Mouse (Mus musculus) hindbrain, embryonic 12.5 days (tissue): ENCODE measurements around the gene Fmo5. TPM values are rescaled to one million over a fixed set of nuclear protein-coding genes. Genes with fewer than 3 reads are reported as not detected.

ENCODE experiments used
- ATAC-seq: fragments of 200-750 bp; cut with Nextera tagmentation; 2 replicates; pipeline ENCODE4 v1.8.0; 2017; ENCODE audit warnings: moderate TSS enrichment; ENCODE audit not compliant: low FRiP score
- H3K27ac ChIP-seq: fragments of 300-500 bp; sonication (generic); 2 replicates; pipeline ENCODE4 v1.5.1; 2016; ENCODE audit warnings: mild to moderate bottlenecking
- H3K27me3 ChIP-seq: fragments of 300-500 bp; sonication (generic); 2 replicates; pipeline ENCODE4 v1.6.1; 2016; ENCODE audit warnings: mild to moderate bottlenecking
- H3K36me3 ChIP-seq: fragments of 300-500 bp; sonication (generic); 2 replicates; pipeline ENCODE4 v1.6.1; 2016; ENCODE audit warnings: mild to moderate bottlenecking
- H3K4me1 ChIP-seq: fragments of 300-500 bp; sonication (generic); 2 replicates; pipeline ENCODE4 v1.6.1; 2016
- H3K4me2 ChIP-seq: fragments of 300-500 bp; sonication (generic); replicated peaks from 2 replicates; pipeline ENCODE4 v1.6.1; 2016; ENCODE audit warnings: mild to moderate bottlenecking
- H3K4me3 ChIP-seq: fragments of 300-500 bp; sonication (generic); 2 replicates; pipeline ENCODE4 v1.5.1; 2016; ENCODE audit warnings: mild to moderate bottlenecking
- H3K9ac ChIP-seq: fragments of 300-500 bp; sonication (generic); 2 replicates; pipeline ENCODE4 v1.6.1; 2016; ENCODE audit warnings: mild to moderate bottlenecking, moderate library complexity
- H3K9me3 ChIP-seq: fragments of 300-500 bp; sonication (generic); replicated peaks from 2 replicates; pipeline ENCODE4 v1.6.1; 2016; ENCODE audit warnings: mild to moderate bottlenecking
- WGBS: fragments of 180-500 bp; shearing (Covaris S2); methylation state at CpG from one replicate; pipeline ENCODE4 v1.1.7; 2016; 5-methylcytosine and 5-hydroxymethylcytosine counted together
- polyA plus RNA-seq: library from polyadenylated mRNA; unstranded; fragments of >200 nt; fragmentation: Nextera tagmentation; extraction: Ambion mirVana; gene quantifications from 2 replicates; pipeline ENCODE4 v1.2.1, GENCODE M21; 2016

Fmo5 gene
- 1.1 and 1.5 TPM in 2 replicates for polyA plus RNA-seq

GRCm38 (mm10) chr3:97628391-97629001 lies at the start of gene Fmo5:
TSS of gene Fmo5 (plus strand) at chr3:97628804.
- no peaks in the 10 kb centered on the region; the same call in 1 of the 2 replicates for H3K4me1 ChIP-seq
- H3K9ac ChIP-seq = 0 out of 2 replicates have a peak within 1 kb of the TSS, but pooled peaks have one; percentile 15
- H3K4me2 ChIP-seq = peak within 1 kb of the TSS; percentile 48
- H3K27me3 ChIP-seq = no peaks in the 10 kb centered on the region
- no peaks in the 10 kb centered on the region for H3K9me3 ChIP-seq
- H3K27ac ChIP-seq = no peak within 1 kb of the TSS
- no peaks in the 10 kb centered on the region for H3K36me3 ChIP-seq
- 5% methylated on average over 18 of the region's 18 CpGs for WGBS
- no peak; the same call in 1 of the 2 replicates for ATAC-seq
- H3K4me3 ChIP-seq = peak within 1 kb of the TSS; percentile 19

GRCm38 (mm10) chr3:97585383-97586160 lies 43.0 kb upstream of the Fmo5 start:
- no peak overlapping the region for H3K27ac ChIP-seq
- peaks cover 11% of the 10 kb centered on the region; the same call in 1 of the 2 replicates for H3K36me3 ChIP-seq
- 63% methylated on average over 18 of the region's 18 CpGs for WGBS
- H3K4me1 ChIP-seq = 0 out of 2 replicates have a peak, but pooled peaks cover 3% of the 10 kb centered on the region
- ATAC-seq = peak; percentile 78
- H3K9ac ChIP-seq = no peak overlapping the region
- H3K4me3 ChIP-seq = no peak overlapping the region
- H3K4me2 ChIP-seq = no peak overlapping the region
- H3K27me3 ChIP-seq = no peaks in the 10 kb centered on the region
- H3K9me3 ChIP-seq = no peaks in the 10 kb centered on the region

- Histone ChIP-seq H3K27ac (no peak overlapping the region), H3K9me3 (no peaks in the 10 kb centered on the region), H3K9ac (no peak overlapping the region), H3K4me2 (no peak overlapping the region), H3K27me3 (no peaks in the 10 kb centered on the region), H3K4me3 (no peak overlapping the region), H3K36me3 (0 out of 2 replicates have a peak, but pooled peaks cover 6% of the 10 kb centered on the region), H3K4me1 (0 out of 2 replicates have a peak, but pooled peaks cover 3% of the 10 kb centered on the region)
- ATAC-seq = no peak
- 81% methylated on average over 9 of the region's 9 CpGs for WGBS
These were observed 40.9 kb upstream of the Fmo5 start for GRCm38 (mm10) chr3:97587656-97588055.

- Histone ChIP-seq H3K4me2 (no peak overlapping the region), H3K36me3 (0 out of 2 replicates have a peak, but pooled peaks cover 12% of the 10 kb centered on the region), H3K9me3 (no peaks in the 10 kb centered on the region), H3K27me3 (no peaks in the 10 kb centered on the region), H3K9ac (no peak overlapping the region), H3K4me1 (0 out of 2 replicates have a peak, but pooled peaks cover 3% of the 10 kb centered on the region), H3K27ac (no peak overlapping the region), H3K4me3 (no peak overlapping the region)
- WGBS = 52% methylated on average over 8 of the region's 8 CpGs
- no peak for ATAC-seq
These were observed 37.9 kb upstream of the Fmo5 start for GRCm38 (mm10) chr3:97590699-97591098.

- Histone ChIP-seq H3K27me3 (no peaks in the 10 kb centered on the region), H3K36me3 (0 out of 2 replicates have a peak, but pooled peaks cover 16% of the 10 kb centered on the region), H3K4me3 (no peak overlapping the region), H3K4me1 (no peaks in the 10 kb centered on the region), H3K27ac (no peak overlapping the region), H3K9me3 (no peaks in the 10 kb centered on the region), H3K4me2 (no peak overlapping the region), H3K9ac (no peak overlapping the region)
- WGBS = 94% methylated on average over 5 of the region's 5 CpGs
- no peak for ATAC-seq
These were observed 35.5 kb upstream of the Fmo5 start for GRCm38 (mm10) chr3:97593089-97593488.

GRCm38 (mm10) chr3:97594140-97594539 lies 34.5 kb upstream of the Fmo5 start:
- Histone ChIP-seq H3K4me3 (no peak overlapping the region), H3K4me1 (no peaks in the 10 kb centered on the region), H3K4me2 (no peak overlapping the region), H3K27me3 (no peaks in the 10 kb centered on the region), H3K9me3 (no peaks in the 10 kb centered on the region), H3K36me3 (0 out of 2 replicates have a peak, but pooled peaks cover 16% of the 10 kb centered on the region), H3K9ac (no peak overlapping the region), H3K27ac (no peak overlapping the region)
- no peak for ATAC-seq
- 91% methylated on average over 13 of the region's 13 CpGs for WGBS

- no peak overlapping the region for H3K4me2 ChIP-seq
- no peak overlapping the region for H3K4me3 ChIP-seq
- no peak for ATAC-seq
- H3K9me3 ChIP-seq = no peaks in the 10 kb centered on the region
- 88% methylated on average over 6 of the region's 6 CpGs for WGBS
- peaks cover 20% of the 10 kb centered on the region; the same call in 1 of the 2 replicates for H3K36me3 ChIP-seq
- no peaks in the 10 kb centered on the region for H3K27me3 ChIP-seq
- H3K9ac ChIP-seq = no peak overlapping the region
- H3K27ac ChIP-seq = no peak overlapping the region
- H3K4me1 ChIP-seq = no peaks in the 10 kb centered on the region
These were observed 33.5 kb upstream of the Fmo5 start for GRCm38 (mm10) chr3:97595066-97595465.

GRCm38 (mm10) chr3:97596796-97597195 lies 31.8 kb upstream of the Fmo5 start:
- WGBS = 87% methylated on average over 8 of the region's 8 CpGs
- peaks cover 29% of the 10 kb centered on the region; the same call in 1 of the 2 replicates for H3K36me3 ChIP-seq

GRCm38 (mm10) chr3:97600050-97600832 lies 28.4 kb upstream of the Fmo5 start:
- WGBS = 98% methylated on average over 3 of the region's 3 CpGs
- no peaks in the 10 kb centered on the region for H3K9me3 ChIP-seq
- ATAC-seq = no peak

More at GRCm38 (mm10) chr3:97596796-97597195, 31.8 kb upstream of the Fmo5 start:
- H3K9ac ChIP-seq = no peak overlapping the region
- H3K4me3 ChIP-seq = no peak overlapping the region
- H3K27ac ChIP-seq = no peak overlapping the region
- H3K4me2 ChIP-seq = no peak overlapping the region
- no peaks in the 10 kb centered on the region for H3K4me1 ChIP-seq
- no peaks in the 10 kb centered on the region for H3K27me3 ChIP-seq
- ATAC-seq = no peak
- no peaks in the 10 kb centered on the region for H3K9me3 ChIP-seq

GRCm38 (mm10) chr3:97609201-97609844 lies 19.3 kb upstream of the Fmo5 start:
- peak overlapping the region; percentile 90 for H3K9ac ChIP-seq
- no peaks in the 10 kb centered on the region; the same call in 1 of the 2 replicates for H3K27me3 ChIP-seq
- H3K4me3 ChIP-seq = peak overlapping the region; percentile 91
- WGBS = 4% methylated on average over 20 of the region's 20 CpGs
- H3K4me1 ChIP-seq = 0 out of 2 replicates have a peak, but pooled peaks cover 6% of the 10 kb centered on the region
- H3K4me2 ChIP-seq = peak overlapping the region; percentile 51
- H3K9me3 ChIP-seq = no peaks in the 10 kb centered on the region
- no peaks in the 10 kb centered on the region for H3K36me3 ChIP-seq
- H3K27ac ChIP-seq = no peak overlapping the region
- ATAC-seq = peak; percentile 26

More at GRCm38 (mm10) chr3:97600050-97600832, 28.4 kb upstream of the Fmo5 start:
- H3K9ac ChIP-seq = no peak overlapping the region
- H3K27ac ChIP-seq = no peak overlapping the region
- no peak overlapping the region for H3K4me2 ChIP-seq
- no peak overlapping the region for H3K4me3 ChIP-seq
- H3K27me3 ChIP-seq = no peaks in the 10 kb centered on the region
- peaks cover 22% of the 10 kb centered on the region; the same call in 1 of the 2 replicates for H3K36me3 ChIP-seq
- H3K4me1 ChIP-seq = no peaks in the 10 kb centered on the region

- 2% methylated on average over 53 of the region's 56 CpGs for WGBS
- Histone ChIP-seq H3K9ac (peak within 1 kb of the TSS; percentile 90), H3K4me1 (0 out of 2 replicates have a peak, but pooled peaks cover 6% of the 10 kb centered on the region), H3K36me3 (no peaks in the 10 kb centered on the region), H3K27me3 (no peaks in the 10 kb centered on the region; the same call in 1 of the 2 replicates), H3K27ac (peak within 1 kb of the TSS; percentile 88), H3K9me3 (no peaks in the 10 kb centered on the region), H3K4me2 (peak within 1 kb of the TSS; percentile 51), H3K4me3 (peak within 1 kb of the TSS; percentile 91)
- ATAC-seq = peak; percentile 94
These were observed 18.7 kb upstream of the Fmo5 start, which contains the start of gene Chd1l for GRCm38 (mm10) chr3:97609845-97610410. TSS of gene Chd1l (minus strand) at chr3:97610203.
